Mouse (Mus musculus): Measurements from ENCODE around the gene Hils1.

Hils1 gene

GRCm38 (mm10) chr11:94990102-94990748, 22.8 kb downstream of the Hils1 start:
- no peak for DNase-seq

DNA sequence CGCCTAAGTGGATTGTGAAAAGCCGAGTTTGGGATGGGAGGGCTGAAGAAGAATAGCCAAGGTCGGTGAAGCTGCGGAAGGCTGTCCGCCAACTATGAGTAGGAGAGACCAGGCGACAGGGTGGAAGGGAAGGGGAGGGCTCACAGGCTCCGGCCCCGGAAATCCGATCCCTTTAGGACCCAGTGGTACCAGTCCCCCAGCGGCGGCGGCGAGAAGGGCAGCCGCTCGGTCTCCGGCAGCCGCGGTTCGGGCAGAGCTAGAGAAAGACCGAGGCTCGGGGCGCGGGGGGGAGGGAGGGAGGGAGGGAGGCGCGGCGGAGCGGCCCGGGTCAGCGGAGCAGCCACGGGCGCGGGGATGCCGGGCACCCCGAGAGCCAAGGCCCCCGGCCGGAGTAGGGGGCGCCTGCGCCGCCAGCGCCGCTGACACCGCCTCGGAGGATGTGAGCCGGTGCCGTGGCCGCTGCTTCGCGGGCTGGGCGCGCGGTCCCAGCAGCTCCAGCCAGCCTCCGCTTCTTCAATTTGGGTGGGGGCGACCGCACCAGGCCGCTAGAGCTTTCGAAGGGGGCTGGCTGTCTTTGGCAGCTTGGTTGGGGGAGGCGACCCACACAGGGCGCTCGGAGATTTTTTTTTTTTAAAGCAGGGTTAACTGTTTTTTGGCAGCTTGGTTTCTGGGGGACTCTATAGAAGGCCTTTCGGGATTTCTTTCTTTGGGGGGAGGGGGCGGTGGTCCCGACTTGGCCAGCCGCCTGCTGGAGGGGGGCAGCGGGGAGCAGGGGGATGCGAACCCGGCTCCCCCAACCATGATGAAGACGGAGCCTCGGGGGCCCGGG, 23.6 kb downstream of the Hils1 start, which contains the start of gene Ppp1r9b:
Gene Ppp1r9b, plus strand, starts transcription at position 287 of the 829 bp plus-strand sequence.
- peak; percentile 94 for DNase-seq

DNA sequence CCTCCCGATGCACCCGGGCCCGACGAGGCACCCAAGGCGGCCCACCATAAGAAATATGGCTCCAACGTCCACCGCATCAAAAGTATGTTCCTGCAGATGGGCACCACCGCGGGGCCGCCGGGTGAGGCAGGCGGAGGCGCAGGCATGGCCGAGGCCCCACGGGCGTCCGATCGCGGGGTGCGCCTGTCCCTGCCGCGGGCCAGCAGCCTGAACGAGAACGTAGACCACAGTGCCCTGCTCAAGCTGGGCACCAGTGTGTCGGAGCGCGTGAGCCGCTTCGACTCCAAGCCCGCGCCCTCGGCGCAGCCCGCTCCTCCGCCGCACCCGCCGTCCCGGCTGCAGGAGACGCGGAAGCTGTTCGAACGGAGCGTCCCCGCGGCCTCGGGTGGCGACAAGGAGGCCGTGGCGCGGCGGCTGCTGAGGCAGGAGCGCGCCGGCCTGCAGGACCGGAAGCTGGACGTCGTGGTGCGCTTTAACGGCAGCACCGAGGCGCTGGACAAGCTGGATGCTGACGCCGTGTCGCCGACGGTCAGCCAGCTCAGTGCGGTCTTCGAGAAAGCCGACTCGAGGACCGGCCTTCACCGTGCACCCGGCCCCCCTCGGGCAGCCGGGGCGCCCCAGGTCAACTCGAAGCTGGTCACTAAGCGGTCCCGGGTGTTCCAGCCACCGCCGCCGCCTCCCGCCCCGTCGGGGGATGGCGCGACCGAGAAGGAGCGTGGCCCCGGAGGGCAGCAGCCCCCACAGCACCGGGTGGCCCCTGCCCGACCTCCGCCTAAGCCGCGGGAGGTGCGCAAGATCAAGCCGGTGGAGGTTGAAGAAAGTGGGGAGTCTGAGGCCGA, 24.5 kb downstream of the Hils1 start:
- peak; percentile 74 for DNase-seq

DNA sequence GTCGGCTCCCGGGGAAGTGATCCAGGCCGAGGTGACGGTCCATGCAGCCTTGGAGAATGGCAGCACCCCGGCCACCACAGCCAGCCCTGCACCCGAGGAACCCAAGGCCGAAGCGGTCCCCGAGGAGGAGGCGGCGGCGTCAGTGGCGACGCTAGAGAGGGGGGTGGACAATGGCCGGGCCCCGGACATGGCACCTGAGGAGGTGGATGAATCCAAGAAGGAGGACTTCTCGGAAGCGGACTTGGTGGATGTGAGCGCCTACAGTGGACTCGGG, 25.0 kb downstream of the Hils1 start:
- peak; percentile 37 for DNase-seq

- DNase-seq = peak; percentile 82
Measured at GRCm38 (mm10) chr11:94992754-94993606, 25.6 kb downstream of the Hils1 start.

GRCm38 (mm10) chr11:94994208-94994814, 26.9 kb downstream of the Hils1 start:
- peak; percentile 43 for DNase-seq

DNA sequence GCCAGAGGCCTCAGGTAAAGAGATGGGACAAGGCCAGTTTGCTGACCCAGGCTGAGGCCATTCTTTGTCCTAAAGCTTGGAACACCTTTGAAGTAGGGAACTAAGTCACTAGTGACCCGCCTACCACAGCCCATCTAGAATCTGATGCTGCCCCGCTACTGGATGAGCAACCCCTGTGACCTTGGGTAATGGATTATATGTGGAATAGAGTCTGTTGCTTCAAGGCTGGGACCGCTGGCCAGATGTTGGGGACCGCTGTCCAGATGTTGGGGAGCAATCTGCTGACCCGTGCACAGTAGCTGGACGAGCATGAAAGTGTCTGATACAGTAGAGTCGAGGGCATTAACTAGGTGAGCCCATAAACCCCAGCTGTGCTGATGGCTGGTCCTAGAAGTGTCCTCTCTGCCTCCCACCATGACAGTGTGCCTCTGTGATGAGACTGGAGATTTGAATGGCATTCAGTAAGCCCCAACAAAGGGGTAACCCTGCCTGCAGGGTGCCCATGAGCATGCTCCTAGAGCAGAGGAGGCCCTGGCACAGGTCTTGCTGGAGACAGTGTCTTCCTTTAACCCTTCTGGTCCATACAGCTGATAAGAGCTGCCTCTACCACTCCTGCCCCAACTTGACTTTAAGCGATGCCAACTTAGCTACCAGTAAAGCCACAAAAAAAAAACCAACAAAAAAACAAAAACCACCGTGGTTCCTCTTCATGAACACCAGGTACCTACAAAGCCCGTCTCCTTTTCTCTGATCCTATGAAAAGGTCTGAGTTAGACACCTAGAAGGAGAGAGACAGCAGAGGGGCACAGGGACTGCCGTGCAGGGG, 27.8 kb downstream of the Hils1 start:
- DNase-seq = no peak

DNA sequence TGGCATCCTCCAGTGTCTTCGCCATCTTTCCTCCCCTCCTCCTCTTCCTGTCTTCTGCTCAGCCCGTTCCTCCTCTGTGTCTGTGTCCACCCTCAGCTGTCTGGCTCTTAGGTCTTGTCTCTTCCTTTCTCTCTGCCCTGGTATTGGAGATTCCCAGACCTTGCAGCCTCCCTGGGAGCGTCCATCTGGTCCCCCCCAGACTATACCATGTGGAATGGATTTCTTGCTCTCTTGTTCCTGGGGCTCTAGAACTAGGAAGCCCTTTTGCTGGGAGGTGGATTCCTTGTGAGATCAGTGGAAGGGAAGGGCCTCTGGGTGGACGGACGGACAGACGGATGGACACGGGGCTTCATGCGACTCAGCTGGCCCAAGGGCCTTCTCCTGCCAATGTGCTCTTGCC, 28.7 kb downstream of the Hils1 start:
- no peak for DNase-seq

- DNase-seq = no peak
Measured at GRCm38 (mm10) chr11:94996984-94997383, 29.6 kb downstream of the Hils1 start.

- peak; percentile 89 for DNase-seq
Measured at GRCm38 (mm10) chr11:94997596-94997995, 30.2 kb downstream of the Hils1 start.

GRCm38 (mm10) chr11:94998041-94998531, 30.7 kb downstream of the Hils1 start:
- DNase-seq = peak; percentile 59

GRCm38 (mm10) chr11:95000128-95000527, 32.7 kb downstream of the Hils1 start:
- DNase-seq = no peak

DNA sequence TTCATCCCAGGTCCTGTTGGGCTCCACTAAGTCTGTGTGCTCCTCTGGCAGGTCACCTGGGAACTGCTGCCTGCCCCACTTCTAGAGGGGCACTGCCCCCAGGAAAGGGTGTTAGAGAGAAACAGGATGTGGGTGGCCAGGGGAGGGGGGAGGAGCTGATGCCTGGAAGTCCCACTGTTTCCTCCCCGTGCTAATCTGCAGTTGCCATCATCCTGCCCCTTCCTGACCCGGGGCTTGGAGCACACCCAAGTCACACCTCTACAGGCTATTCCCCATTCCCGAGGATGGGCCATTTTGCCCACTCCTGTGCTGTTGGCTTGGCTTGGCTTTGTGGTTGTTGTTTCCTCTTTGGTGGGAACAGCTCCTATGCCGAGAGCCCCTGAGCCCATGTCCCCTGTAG, 33.2 kb downstream of the Hils1 start:
- DNase-seq = peak; percentile 55

GRCm38 (mm10) chr11:95001058-95001457, 33.7 kb downstream of the Hils1 start:
- DNase-seq = peak; percentile 82

DNA sequence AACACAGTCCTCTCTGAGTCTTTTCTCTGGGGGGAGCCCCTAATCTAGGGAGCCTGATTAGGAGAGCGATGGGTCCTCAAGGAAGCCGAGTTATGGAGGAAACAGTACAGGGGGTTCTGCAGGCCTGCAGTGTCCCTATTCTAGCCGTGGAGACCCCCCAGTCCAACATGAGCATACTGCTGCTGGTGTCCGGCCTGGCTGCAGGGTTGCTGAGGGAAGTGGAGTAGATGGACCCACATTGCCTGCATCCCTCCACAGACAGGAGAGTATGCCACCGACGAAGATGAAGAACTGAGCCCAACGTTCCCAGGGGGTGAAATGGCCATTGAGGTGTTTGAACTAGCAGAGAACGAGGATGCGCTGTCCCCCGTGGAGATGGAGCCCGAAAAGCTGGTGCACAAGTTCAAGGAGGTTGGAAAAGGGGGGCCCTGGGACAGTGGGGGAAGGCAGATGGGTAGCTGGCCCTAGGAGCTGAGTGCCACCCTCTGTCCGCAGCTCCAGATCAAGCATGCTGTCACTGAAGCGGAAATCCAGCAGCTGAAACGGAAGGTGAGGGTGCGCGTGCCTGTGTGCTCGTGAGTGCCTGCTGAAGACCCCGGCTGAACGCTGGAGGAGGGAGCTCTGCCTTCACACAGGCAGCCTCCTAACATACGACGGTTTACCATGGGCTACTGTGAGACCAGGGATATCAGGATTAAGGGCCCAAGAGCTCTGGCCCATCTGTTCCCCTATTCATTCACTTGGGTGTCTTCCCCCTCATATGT, 34.4 kb downstream of the Hils1 start:
- DNase-seq = no peak

DNA sequence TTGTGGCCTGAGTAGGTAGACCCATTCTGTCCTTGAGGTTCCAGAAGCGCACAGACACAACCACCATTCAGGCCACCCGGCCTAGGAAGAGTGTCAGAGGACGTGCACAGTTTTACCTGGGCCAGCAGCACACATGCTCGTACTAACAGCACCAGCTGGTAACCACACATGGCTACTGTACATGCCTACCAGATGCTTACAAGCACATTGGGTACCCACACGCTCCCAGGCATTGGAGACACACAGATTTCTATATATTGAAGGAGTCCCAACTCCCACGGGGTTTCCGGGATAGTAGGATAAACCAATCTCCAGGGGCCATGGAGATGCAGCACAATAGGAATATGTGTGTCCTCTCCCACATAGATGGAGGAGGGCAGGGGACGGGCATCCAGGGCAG, 35.3 kb downstream of the Hils1 start:
- no peak for DNase-seq

GRCm38 (mm10) chr11:95004136-95004936, 36.9 kb downstream of the Hils1 start:
- DNase-seq = no peak

DNA sequence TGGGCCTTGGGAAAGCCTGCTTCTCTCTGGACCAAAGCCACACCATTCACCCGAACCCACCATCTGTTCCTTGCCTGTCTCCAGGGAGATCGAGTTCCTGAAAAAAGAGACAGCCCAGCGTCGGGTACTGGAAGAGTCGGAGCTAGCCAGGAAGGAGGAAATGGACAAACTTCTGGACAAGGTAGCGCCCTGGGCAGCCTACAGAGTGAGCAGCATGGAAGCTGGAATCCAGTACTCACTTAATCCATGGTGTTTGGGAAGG, 37.5 kb downstream of the Hils1 start:
- no peak for DNase-seq

DNA sequence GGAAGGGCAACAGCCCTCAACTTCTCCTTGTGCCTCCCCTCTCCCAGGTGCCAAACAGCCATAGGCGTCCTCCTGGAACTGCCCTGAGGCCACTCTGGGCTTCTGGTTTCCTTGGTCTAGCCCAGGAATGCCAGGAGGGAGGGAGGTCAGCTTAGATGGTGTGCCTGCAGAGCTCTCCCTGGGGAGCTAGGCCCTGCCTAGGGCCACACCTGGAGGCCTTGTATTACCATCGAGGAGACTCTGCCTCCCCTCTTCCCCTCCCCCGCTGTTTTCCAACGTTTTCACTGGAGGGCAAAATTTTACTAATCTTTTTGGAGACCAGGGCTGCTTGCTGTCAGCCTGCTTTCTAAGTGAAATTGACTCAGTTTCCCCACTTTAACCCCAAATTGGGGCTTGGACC, 38.6 kb downstream of the Hils1 start:
- no peak for DNase-seq
